Mouse (Mus musculus): Measurements from ENCODE around the gene 4930412O13Rik. TPM values are rescaled to one million over a fixed set of nuclear protein-coding genes. Genes with fewer than 3 reads are reported as not detected.

The 4930412O13Rik gene
- polyA plus RNA-seq, 1 experiment from 2014 or later, result 1.7 TPM

- no peaks in the 10 kb centered on the region for H3K4me1 ChIP-seq (ENCODE audit: control insufficient read depth, insufficient read depth, low read length)
- DNase-seq (peak; percentile 40), ATAC-seq (ENCODE audit: low FRiP score, low TSS enrichment) (peak; percentile 4; the same call in 1 of the 2 replicates)
- 1% methylated on average over 23 of the region's 23 CpGs for WGBS
- H3K9ac ChIP-seq (replicated peaks; ENCODE audit: low read length), result peak within 1 kb of the TSS; percentile 3; the same call in 1 of the 2 replicates
- no peaks in the 10 kb centered on the region for H3K36me3 ChIP-seq (ENCODE audit: control insufficient read depth, insufficient read depth, low read length)
- peaks cover 78% of the 10 kb centered on the region for H3K27me3 ChIP-seq (ENCODE audit: control insufficient read depth, insufficient read depth, low read length)
- peak within 1 kb of the TSS; percentile 45 for H3K4me3 ChIP-seq (replicated peaks; ENCODE audit: low read depth, low read length)
- H3K27ac ChIP-seq (replicated peaks; ENCODE audit: low read depth, low read length), result no peak within 1 kb of the TSS
- H3K9me3 ChIP-seq (ENCODE audit: control insufficient read depth, low read length), result no peaks in the 10 kb centered on the region
- peak within 1 kb of the TSS; percentile 65 for H3K4me2 ChIP-seq (ENCODE audit: low read length)
These were observed 8.7 kb downstream of the 4930412O13Rik start, which contains the start of gene Gata3 for GRCm38 (mm10) chr2:9889651-9890183. Gene Gata3 (minus strand): TSS chr2:9890034.

- ATAC-seq (ENCODE audit: low FRiP score, low TSS enrichment) (no peak), DNase-seq (no peak)
- H3K4me2 ChIP-seq (ENCODE audit: low read length), result peak overlapping the region; percentile 65
- H3K36me3 ChIP-seq (ENCODE audit: control insufficient read depth, insufficient read depth, low read length), result no peaks in the 10 kb centered on the region
- no peak overlapping the region for H3K9ac ChIP-seq (replicated peaks; ENCODE audit: low read length)
- no peaks in the 10 kb centered on the region for H3K4me1 ChIP-seq (ENCODE audit: control insufficient read depth, insufficient read depth, low read length)
- 5% methylated on average over 8 of the region's 8 CpGs for WGBS
- H3K27ac ChIP-seq (replicated peaks; ENCODE audit: low read depth, low read length), result no peak overlapping the region
- peak overlapping the region; percentile 45; the same call in 1 of the 2 replicates for H3K4me3 ChIP-seq (replicated peaks; ENCODE audit: low read depth, low read length)
- H3K27me3 ChIP-seq (ENCODE audit: control insufficient read depth, insufficient read depth, low read length), result peaks cover 78% of the 10 kb centered on the region
- no peaks in the 10 kb centered on the region for H3K9me3 ChIP-seq (ENCODE audit: control insufficient read depth, low read length)
These were observed 9.2 kb downstream of the 4930412O13Rik start for GRCm38 (mm10) chr2:9890251-9890650.

GRCm38 (mm10) chr2:9890906-9891305, 9.9 kb downstream of the 4930412O13Rik start:
- Histone ChIP-seq H3K27ac (replicated peaks; ENCODE audit: low read depth, low read length) (0 out of 2 replicates have a peak overlapping the region, but pooled peaks have one; percentile 5), H3K4me1 (ENCODE audit: control insufficient read depth, insufficient read depth, low read length) (no peaks in the 10 kb centered on the region), H3K9me3 (ENCODE audit: control insufficient read depth, low read length) (no peaks in the 10 kb centered on the region), H3K27me3 (ENCODE audit: control insufficient read depth, insufficient read depth, low read length) (peaks cover 71% of the 10 kb centered on the region), H3K9ac (replicated peaks; ENCODE audit: low read length) (no peak overlapping the region), H3K4me3 (replicated peaks; ENCODE audit: low read depth, low read length) (no peak overlapping the region), H3K36me3 (ENCODE audit: control insufficient read depth, insufficient read depth, low read length) (no peaks in the 10 kb centered on the region), H3K4me2 (ENCODE audit: low read length) (no peak overlapping the region)
- ATAC-seq (ENCODE audit: low FRiP score, low TSS enrichment), result no peak
- WGBS, result 3% methylated on average over 5 of the region's 5 CpGs
- DNase-seq, result no peak

GRCm38 (mm10) chr2:9892541-9892940, 11.5 kb downstream of the 4930412O13Rik start:
- peaks cover 67% of the 10 kb centered on the region for H3K27me3 ChIP-seq (ENCODE audit: control insufficient read depth, insufficient read depth, low read length)
- H3K4me2 ChIP-seq (ENCODE audit: low read length), result no peak overlapping the region
- no peaks in the 10 kb centered on the region for H3K9me3 ChIP-seq (ENCODE audit: control insufficient read depth, low read length)
- peaks cover 11% of the 10 kb centered on the region; the same call in 1 of the 2 replicates for H3K4me1 ChIP-seq (ENCODE audit: control insufficient read depth, insufficient read depth, low read length)
- ATAC-seq (ENCODE audit: low FRiP score, low TSS enrichment), result no peak
- no peak overlapping the region for H3K9ac ChIP-seq (replicated peaks; ENCODE audit: low read length)
- H3K36me3 ChIP-seq (ENCODE audit: control insufficient read depth, insufficient read depth, low read length), result no peaks in the 10 kb centered on the region
- H3K27ac ChIP-seq (replicated peaks; ENCODE audit: low read depth, low read length), result peak overlapping the region; percentile 55; the same call in 1 of the 2 replicates
- 6% methylated on average over 7 of the region's 7 CpGs for WGBS
- no peak overlapping the region for H3K4me3 ChIP-seq (replicated peaks; ENCODE audit: low read depth, low read length)
- DNase-seq, result peak; percentile 57

- under 1% methylated on average over 6 of the region's 6 CpGs for WGBS
- Histone ChIP-seq H3K9me3 (ENCODE audit: control insufficient read depth, low read length) (no peaks in the 10 kb centered on the region), H3K36me3 (ENCODE audit: control insufficient read depth, insufficient read depth, low read length) (no peaks in the 10 kb centered on the region), H3K9ac (replicated peaks; ENCODE audit: low read length) (no peak overlapping the region), H3K27ac (replicated peaks; ENCODE audit: low read depth, low read length) (peak overlapping the region; percentile 52), H3K27me3 (ENCODE audit: control insufficient read depth, insufficient read depth, low read length) (peaks cover 67% of the 10 kb centered on the region), H3K4me3 (replicated peaks; ENCODE audit: low read depth, low read length) (no peak overlapping the region), H3K4me2 (ENCODE audit: low read length) (no peak overlapping the region), H3K4me1 (ENCODE audit: control insufficient read depth, insufficient read depth, low read length) (peaks cover 16% of the 10 kb centered on the region)
- DNase-seq, result peak; percentile 53
- ATAC-seq (ENCODE audit: low FRiP score, low TSS enrichment), result 0 out of 2 replicates have a peak, but pooled peaks have one; percentile 31
These were observed 12.4 kb downstream of the 4930412O13Rik start for GRCm38 (mm10) chr2:9893272-9893953.

- H3K4me2 ChIP-seq (ENCODE audit: low read length), result peak overlapping the region; percentile 35
- H3K27me3 ChIP-seq (ENCODE audit: control insufficient read depth, insufficient read depth, low read length), result peaks cover 60% of the 10 kb centered on the region
- no peaks in the 10 kb centered on the region for H3K36me3 ChIP-seq (ENCODE audit: control insufficient read depth, insufficient read depth, low read length)
- H3K4me3 ChIP-seq (replicated peaks; ENCODE audit: low read depth, low read length), result no peak overlapping the region
- ATAC-seq (ENCODE audit: low FRiP score, low TSS enrichment) (no peak; the same call in 1 of the 2 replicates), DNase-seq (peak; percentile 43)
- H3K9me3 ChIP-seq (ENCODE audit: control insufficient read depth, low read length), result no peaks in the 10 kb centered on the region
- no peak overlapping the region for H3K9ac ChIP-seq (replicated peaks; ENCODE audit: low read length)
- peaks cover 16% of the 10 kb centered on the region for H3K4me1 ChIP-seq (ENCODE audit: control insufficient read depth, insufficient read depth, low read length)
- peak overlapping the region; percentile 61 for H3K27ac ChIP-seq (replicated peaks; ENCODE audit: low read depth, low read length)
- under 1% methylated on average over 19 of the region's 19 CpGs for WGBS
These were observed 14.0 kb downstream of the 4930412O13Rik start for GRCm38 (mm10) chr2:9894836-9895593.

GRCm38 (mm10) chr2:9896097-9896770, 15.2 kb downstream of the 4930412O13Rik start:
- Histone ChIP-seq H3K4me2 (ENCODE audit: low read length) (peak overlapping the region; percentile 35), H3K27me3 (ENCODE audit: control insufficient read depth, insufficient read depth, low read length) (peaks cover 50% of the 10 kb centered on the region), H3K9me3 (ENCODE audit: control insufficient read depth, low read length) (no peaks in the 10 kb centered on the region), H3K4me3 (replicated peaks; ENCODE audit: low read depth, low read length) (peak overlapping the region; percentile 13; the same call in 1 of the 2 replicates), H3K9ac (replicated peaks; ENCODE audit: low read length) (0 out of 2 replicates have a peak overlapping the region, but pooled peaks have one; percentile 0), H3K27ac (replicated peaks; ENCODE audit: low read depth, low read length) (peak overlapping the region; percentile 61), H3K4me1 (ENCODE audit: control insufficient read depth, insufficient read depth, low read length) (peaks cover 16% of the 10 kb centered on the region), H3K36me3 (ENCODE audit: control insufficient read depth, insufficient read depth, low read length) (no peaks in the 10 kb centered on the region)
- peak; percentile 50 for DNase-seq
- ATAC-seq (ENCODE audit: low FRiP score, low TSS enrichment), result no peak
- WGBS, result 1% methylated on average over 22 of the region's 22 CpGs

- peak; percentile 75 for DNase-seq
- Histone ChIP-seq H3K27ac (replicated peaks; ENCODE audit: low read depth, low read length) (peak overlapping the region; percentile 38; the same call in 1 of the 2 replicates), H3K4me2 (ENCODE audit: low read length) (no peak overlapping the region), H3K4me3 (replicated peaks; ENCODE audit: low read depth, low read length) (no peak overlapping the region), H3K36me3 (ENCODE audit: control insufficient read depth, insufficient read depth, low read length) (no peaks in the 10 kb centered on the region), H3K9ac (replicated peaks; ENCODE audit: low read length) (no peak overlapping the region), H3K27me3 (ENCODE audit: control insufficient read depth, insufficient read depth, low read length) (peaks cover 49% of the 10 kb centered on the region), H3K9me3 (ENCODE audit: control insufficient read depth, low read length) (no peaks in the 10 kb centered on the region), H3K4me1 (ENCODE audit: control insufficient read depth, insufficient read depth, low read length) (peaks cover 16% of the 10 kb centered on the region)
- ATAC-seq (ENCODE audit: low FRiP score, low TSS enrichment), result no peak; the same call in 1 of the 2 replicates
- 1% methylated on average over 8 of the region's 8 CpGs for WGBS
These were observed 16.8 kb downstream of the 4930412O13Rik start for GRCm38 (mm10) chr2:9897846-9898245.

Measured in midbrain, embryonic 14.5 days (tissue).